ENCODE assay signal across 1 mouse cellular context in genomic region chr6:114886012-114886411, GRCm38 (mm10).
TF ChIP-seq lines count a peak whose summit lies in the region.

No protein-coding gene starts in this region.

TF ChIP-seq in CH12.LX, 34 proteins besides CTCF, POLR2A, EP300 and RAD21 (continued from another document):
- TF ChIP-seq TCF12 (IDR thresholded peaks at IDR 0.05; ENCODE audit: low read depth, low read length): peak; percentile 19
